8 mouse cellular contexts compared by ENCODE assay signal in genomic region chr14:73234468-73235031, GRCm38 (mm10). TPM values are rescaled to one million over a fixed set of nuclear protein-coding genes. Genes with fewer than 3 reads are reported as not detected.
DNase-seq lines count a peak whose midpoint lies in the region; ATAC-seq and TF ChIP-seq lines count a peak whose summit lies in the region.

No protein-coding gene starts in this region.

- H3K9me3 ChIP-seq in forebrain, embryonic 11.5 days (ENCODE audit: control insufficient read depth, low read length) = no peaks in the 10 kb centered on the region
- no peaks in the 10 kb centered on the region for H3K9me3 ChIP-seq in forebrain, postnatal 0 days (ENCODE audit: low read length)
- H3K9me3 ChIP-seq in heart, embryonic 16.5 days (replicated peaks; ENCODE audit: control insufficient read depth, low read length) = peaks cover 4% of the 10 kb centered on the region; the same call in 1 of the 2 replicates
- no peaks in the 10 kb centered on the region for H3K9me3 ChIP-seq in liver, embryonic 15.5 days (replicated peaks)

- TF ChIP-seq CTCF in forebrain, postnatal 0 days (IDR thresholded peaks at IDR 0.05; ENCODE audit: low read depth) = no peak

- ATAC-seq in forebrain, embryonic 11.5 days (replicated peaks; ENCODE audit: low FRiP score) = no peak
- ATAC-seq in forebrain, postnatal 0 days = no peak
- no peak for ATAC-seq in heart, embryonic 16.5 days (replicated peaks; ENCODE audit: extremely low read depth, insufficient read depth, low FRiP score)
- ATAC-seq in liver, embryonic 15.5 days (ENCODE audit: insufficient read depth) = 0 out of 2 replicates have a peak, but pooled peaks have one; percentile 25

- DNase-seq in forebrain, embryonic 11.5 days (ENCODE audit: low spot score) = no peak
- no peak for DNase-seq in forebrain, postnatal 0 days
- peak; percentile 88 for DNase-seq in Muller cell, postnatal 12 days (ENCODE audit: inconsistent ontology term)
- DNase-seq in cerebellum, postnatal 14 days = no peak
- DNase-seq in urinary bladder, adult 2 months (ENCODE audit: low spot score) = no peak
- DNase-seq in urinary bladder, postnatal 36 days (ENCODE audit: low spot score in 2 of 2) = no peak

- no peak overlapping the region for H3K4me2 ChIP-seq in forebrain, embryonic 11.5 days (ENCODE audit: low read depth, low read length, severe bottlenecking)
- H3K4me2 ChIP-seq in forebrain, postnatal 0 days (ENCODE audit: low read depth) = no peak overlapping the region
- H3K4me2 ChIP-seq in heart, embryonic 16.5 days (ENCODE audit: low read depth, low read length) = no peak overlapping the region
- H3K4me2 ChIP-seq in liver, embryonic 15.5 days = no peak overlapping the region

- peak overlapping the region; percentile 42; the same call in 1 of the 2 replicates for H3K27ac ChIP-seq in forebrain, embryonic 11.5 days (ENCODE audit: low read depth, low read length)
- no peak overlapping the region for H3K27ac ChIP-seq in forebrain, postnatal 0 days (ENCODE audit: low read depth, low read length)
- H3K27ac ChIP-seq in heart, embryonic 16.5 days (ENCODE audit: low read length) = peak overlapping the region; percentile 71
- peak overlapping the region; percentile 53 for H3K27ac ChIP-seq in liver, embryonic 15.5 days (replicated peaks)

- no peak overlapping the region for H3K4me3 ChIP-seq in forebrain, embryonic 11.5 days (ENCODE audit: low read depth, low read length)
- no peak overlapping the region for H3K4me3 ChIP-seq in forebrain, postnatal 0 days (ENCODE audit: low read depth, low read length)
- no peak overlapping the region for H3K4me3 ChIP-seq in heart, embryonic 16.5 days (ENCODE audit: low read length)
- H3K4me3 ChIP-seq in liver, embryonic 15.5 days (replicated peaks) = no peak overlapping the region

- H3K36me3 ChIP-seq in forebrain, embryonic 11.5 days (ENCODE audit: control insufficient read depth, insufficient read depth, low read length) = peaks cover 2% of the 10 kb centered on the region; the same call in 1 of the 2 replicates
- H3K36me3 ChIP-seq in forebrain, postnatal 0 days (ENCODE audit: insufficient read depth) = no peaks in the 10 kb centered on the region
- no peaks in the 10 kb centered on the region; the same call in 1 of the 2 replicates for H3K36me3 ChIP-seq in heart, embryonic 16.5 days (ENCODE audit: control insufficient read depth, insufficient read depth)
- H3K36me3 ChIP-seq in liver, embryonic 15.5 days (replicated peaks) = peaks cover 10% of the 10 kb centered on the region; the same call in 1 of the 2 replicates

- H3K4me1 ChIP-seq in forebrain, embryonic 11.5 days (replicated peaks; ENCODE audit: control insufficient read depth, insufficient read depth, low read length) = peaks cover 3% of the 10 kb centered on the region; the same call in 1 of the 2 replicates
- peaks cover 6% of the 10 kb centered on the region; the same call in 1 of the 2 replicates for H3K4me1 ChIP-seq in forebrain, postnatal 0 days (ENCODE audit: insufficient read depth)
- peaks cover 11% of the 10 kb centered on the region for H3K4me1 ChIP-seq in heart, embryonic 16.5 days (ENCODE audit: control insufficient read depth, insufficient read depth, low read length)
- H3K4me1 ChIP-seq in liver, embryonic 15.5 days (replicated peaks) = peaks cover 24% of the 10 kb centered on the region

- WGBS in forebrain, embryonic 11.5 days = 7% methylated on average over 2 of the region's 2 CpGs
- WGBS in forebrain, postnatal 0 days = 23% methylated on average over 2 of the region's 2 CpGs
- 15% methylated on average over 2 of the region's 2 CpGs for WGBS in heart, embryonic 16.5 days
- WGBS in liver, embryonic 15.5 days (ENCODE audit: insufficient replicate concordance) = 18% methylated on average over 2 of the region's 2 CpGs

- H3K27me3 ChIP-seq in forebrain, embryonic 11.5 days (ENCODE audit: control insufficient read depth, insufficient read depth, low read length) = no peaks in the 10 kb centered on the region
- no peaks in the 10 kb centered on the region for H3K27me3 ChIP-seq in forebrain, postnatal 0 days (ENCODE audit: insufficient read depth, low read length)
- no peaks in the 10 kb centered on the region for H3K27me3 ChIP-seq in heart, embryonic 16.5 days (ENCODE audit: control insufficient read depth, insufficient read depth, low read length)
- H3K27me3 ChIP-seq in liver, embryonic 15.5 days = no peaks in the 10 kb centered on the region

- no peak overlapping the region for H3K9ac ChIP-seq in forebrain, embryonic 11.5 days (ENCODE audit: low read length)
- no peak overlapping the region for H3K9ac ChIP-seq in forebrain, postnatal 0 days
- no peak overlapping the region; the same call in 1 of the 2 replicates for H3K9ac ChIP-seq in heart, embryonic 16.5 days (ENCODE audit: low read length)
- no peak overlapping the region for H3K9ac ChIP-seq in liver, embryonic 15.5 days

RNA-seq across cellular contexts. Expression of gene Lpar6, which starts 3.1 kb away (rescaled TPM):
- polyA plus RNA-seq in forebrain, embryonic 11.5 days (2014; fragmentation: Nextera tagmentation; extraction: Ambion mirVana) = 14.2 and 16.5 TPM in 2 replicates
- 2.2 and 2.6 TPM in 2 replicates for total RNA-seq in forebrain, postnatal 0 days (2014; rRNA removed)
- polyA plus RNA-seq in forebrain, postnatal 0 days (2015; fragmentation: Nextera tagmentation; extraction: Ambion mirVana) = 1.5 and 1.8 TPM in 2 replicates
- polyA plus RNA-seq in heart, embryonic 16.5 days (2015; fragmentation: Nextera tagmentation; extraction: Ambion mirVana) = 7.5 and 9.4 TPM in 2 replicates
- polyA plus RNA-seq in liver, embryonic 15.5 days (2015; fragmentation: Nextera tagmentation; extraction: Ambion mirVana) = 4.8 and 4.9 TPM in 2 replicates
- 10.2 and 13.2 TPM in 2 replicates for polyA plus RNA-seq in urinary bladder, adult 2 months (2012; rRNA removed)
